Mouse (Mus musculus) lung, postnatal 36 days (tissue): ENCODE results near the gene Slc35e2.
A peak's percentile ranks its signal among the peaks of the same experiment; 100 is the strongest.
"Not testable (repeated sequence)": the region's sequence is repeated elsewhere in the genome, so short reads cannot be mapped to it uniquely, and the experiment has no call there.

ENCODE experiments used
- DNase-seq: peaks from one replicate; pipeline ENCODE4 v3.0.0; 2022; ENCODE audit warnings: mixed read lengths

Slc35e2 gene

DNA sequence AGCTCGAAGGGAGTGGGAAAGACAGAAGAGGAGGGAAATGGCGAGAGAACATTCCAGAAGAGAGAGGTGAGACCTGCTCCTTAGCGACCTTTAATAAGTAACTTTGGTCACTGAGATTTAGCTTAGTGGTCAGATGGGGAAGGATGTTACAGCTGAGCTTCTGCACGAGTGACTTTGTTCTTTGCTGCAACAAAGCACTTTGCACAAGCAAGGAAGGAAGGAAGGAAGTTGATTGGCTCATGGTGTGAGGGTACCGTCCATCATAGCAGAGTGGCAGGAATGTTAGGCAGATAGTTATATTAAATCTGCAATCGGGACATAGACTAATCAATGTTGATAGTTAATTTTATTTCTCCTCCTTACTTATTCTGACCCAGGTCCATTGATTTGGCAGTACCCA is 29.1 kb downstream of the Slc35e2 start:
- DNase-seq: no peak

DNA sequence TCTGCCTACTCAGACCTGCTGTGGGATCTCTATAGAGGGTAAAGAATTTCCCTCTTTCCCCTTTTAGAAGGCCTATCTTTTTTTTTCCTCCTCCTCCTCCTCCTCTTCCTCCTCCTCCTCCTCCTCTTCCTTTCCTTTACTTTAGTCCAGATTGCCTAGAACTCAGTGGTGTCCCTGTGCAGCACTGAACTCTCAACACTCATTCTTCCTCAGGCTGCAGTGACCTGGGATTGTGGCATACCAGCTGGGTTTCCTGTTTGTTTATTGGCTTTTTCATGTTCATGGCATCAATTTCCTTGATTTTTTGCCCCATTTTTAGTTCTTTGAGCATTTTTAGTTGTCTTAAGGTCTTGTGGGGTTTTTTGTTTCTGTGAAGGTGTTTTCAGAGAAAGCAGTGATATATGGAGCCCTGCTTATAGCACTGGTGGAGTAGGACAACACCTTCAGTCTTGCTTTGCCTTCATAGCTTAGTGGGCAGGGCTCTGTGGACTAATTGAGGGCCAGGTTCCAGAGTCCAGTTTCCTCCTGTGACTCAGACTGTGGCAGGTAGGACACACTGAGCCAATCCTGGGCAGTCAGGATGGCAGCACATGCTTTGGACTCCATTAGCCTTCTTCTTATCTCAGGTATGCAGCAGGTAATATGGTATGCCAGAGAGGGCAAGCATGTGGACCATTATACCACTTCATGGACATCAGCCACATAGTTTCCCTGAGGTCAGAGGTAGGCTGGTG is 34.7 kb downstream of the Slc35e2 start:
- no peak for DNase-seq

DNA sequence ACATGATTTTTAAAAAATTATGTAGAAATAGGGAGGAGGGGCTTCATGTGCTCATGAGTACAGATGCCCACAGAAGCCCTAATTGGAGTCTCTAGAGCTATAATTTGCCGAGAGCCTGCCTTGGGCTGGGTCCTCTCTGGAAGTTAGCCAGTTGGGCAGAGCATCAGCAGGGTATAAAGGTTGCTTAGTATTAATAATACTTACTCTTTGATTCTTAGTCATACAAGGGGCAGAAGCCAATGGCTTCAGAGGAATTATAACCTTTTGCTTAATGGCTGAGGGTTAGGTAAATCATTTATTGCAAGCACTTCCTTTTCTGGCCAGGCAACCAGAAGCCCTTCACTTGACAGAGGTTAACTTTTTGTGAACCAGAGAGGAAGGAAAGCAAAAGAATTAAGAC is 42.3 kb downstream of the Slc35e2 start:
- DNase-seq: no peak

DNA sequence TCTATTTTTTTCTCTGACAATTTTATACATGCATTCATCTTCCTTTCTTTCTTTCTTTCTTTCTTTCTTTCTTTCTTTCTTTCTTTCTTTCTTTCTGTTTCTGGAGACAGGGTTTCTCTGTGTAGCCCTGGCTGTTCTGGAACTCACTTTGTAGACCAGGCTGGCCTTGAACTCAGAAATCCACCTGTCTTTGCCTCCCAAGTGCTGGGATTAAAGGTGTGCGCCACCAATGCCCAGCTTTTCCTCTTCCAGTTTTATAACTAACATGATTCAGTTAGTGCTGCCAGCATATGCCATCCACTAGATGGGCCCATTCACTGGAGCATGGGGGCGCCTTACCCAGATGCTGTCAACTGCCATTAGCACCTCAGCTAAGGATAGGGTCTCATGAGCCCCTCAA is 44.1 kb downstream of the Slc35e2 start, which contains the start of gene Gm10563:
Gene Gm10563, minus strand, starts transcription at position 101 of the 400 bp plus-strand sequence.
- not testable (repeated sequence) for DNase-seq

DNA sequence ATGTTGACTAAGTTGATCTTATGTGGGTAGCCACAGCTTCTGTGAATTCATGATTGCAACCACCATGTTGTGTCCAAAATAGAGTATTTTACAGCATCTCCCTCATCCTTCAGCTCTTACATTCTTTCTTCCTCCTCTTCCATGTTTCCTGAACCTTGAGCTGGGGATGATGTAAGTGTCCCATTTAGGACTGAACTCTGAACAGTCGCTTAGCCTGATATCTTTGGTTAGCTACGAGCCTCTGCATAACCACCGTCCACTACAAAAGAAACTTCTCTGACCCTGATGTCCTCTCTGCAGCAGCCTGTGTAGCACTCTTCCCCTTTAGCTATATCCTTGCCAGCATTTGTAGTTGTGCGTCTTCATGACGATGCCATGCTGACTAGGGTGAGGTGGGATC is 44.5 kb downstream of the Slc35e2 start:
- no peak for DNase-seq

DNA sequence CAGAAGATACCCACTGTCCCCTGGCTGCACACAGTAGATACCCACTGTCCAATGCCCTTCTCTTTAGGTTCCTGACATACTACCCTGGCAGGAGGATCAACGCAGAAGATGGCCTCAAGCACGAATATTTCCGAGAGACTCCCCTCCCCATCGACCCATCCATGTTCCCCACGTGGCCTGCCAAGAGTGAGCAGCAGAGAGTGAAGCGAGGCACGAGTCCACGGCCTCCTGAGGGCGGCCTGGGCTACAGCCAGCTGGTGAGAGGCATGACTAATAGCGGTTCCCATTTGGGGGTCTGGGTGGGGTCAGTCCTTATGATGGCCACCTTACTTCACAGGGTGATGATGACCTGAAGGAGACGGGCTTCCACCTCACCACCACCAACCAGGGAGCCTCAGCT is 48.1 kb downstream of the Slc35e2 start:
- DNase-seq: no peak

DNA sequence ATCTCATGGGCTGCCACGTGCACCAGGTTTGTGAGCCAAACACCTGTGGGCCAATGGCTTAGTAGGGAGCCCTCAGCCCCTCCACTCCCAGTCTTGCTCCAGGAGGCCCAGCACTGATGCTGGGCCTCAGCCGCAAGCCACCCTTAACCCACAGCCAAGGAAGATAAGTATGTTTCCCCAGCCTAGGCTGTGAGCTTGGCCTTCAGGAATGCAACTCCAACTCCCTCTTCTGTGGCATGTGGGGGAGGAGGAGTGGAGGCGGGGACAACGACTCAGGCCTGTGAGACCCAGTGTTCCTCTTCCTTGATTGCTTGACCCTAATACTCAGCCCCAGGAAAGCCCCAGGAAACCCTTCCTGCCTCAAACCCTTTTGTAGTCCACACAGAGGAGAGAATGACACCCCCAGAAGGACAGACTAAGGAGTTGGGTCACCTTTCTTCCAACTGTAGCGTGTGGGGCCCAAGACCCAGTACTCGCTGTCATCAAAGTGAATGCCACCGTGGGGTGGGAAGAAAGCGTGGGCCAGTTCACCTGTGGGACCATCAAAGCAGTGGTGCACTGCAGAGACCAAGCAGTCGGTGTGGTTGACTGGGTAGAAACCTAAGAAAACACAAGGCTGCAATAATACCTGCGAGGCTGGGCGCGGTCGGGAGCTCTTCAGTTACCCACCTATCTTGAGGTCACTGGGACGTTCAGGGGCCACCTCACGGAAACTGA is 50.5 kb downstream of the Slc35e2 start:
- peak; percentile 65 for DNase-seq

DNA sequence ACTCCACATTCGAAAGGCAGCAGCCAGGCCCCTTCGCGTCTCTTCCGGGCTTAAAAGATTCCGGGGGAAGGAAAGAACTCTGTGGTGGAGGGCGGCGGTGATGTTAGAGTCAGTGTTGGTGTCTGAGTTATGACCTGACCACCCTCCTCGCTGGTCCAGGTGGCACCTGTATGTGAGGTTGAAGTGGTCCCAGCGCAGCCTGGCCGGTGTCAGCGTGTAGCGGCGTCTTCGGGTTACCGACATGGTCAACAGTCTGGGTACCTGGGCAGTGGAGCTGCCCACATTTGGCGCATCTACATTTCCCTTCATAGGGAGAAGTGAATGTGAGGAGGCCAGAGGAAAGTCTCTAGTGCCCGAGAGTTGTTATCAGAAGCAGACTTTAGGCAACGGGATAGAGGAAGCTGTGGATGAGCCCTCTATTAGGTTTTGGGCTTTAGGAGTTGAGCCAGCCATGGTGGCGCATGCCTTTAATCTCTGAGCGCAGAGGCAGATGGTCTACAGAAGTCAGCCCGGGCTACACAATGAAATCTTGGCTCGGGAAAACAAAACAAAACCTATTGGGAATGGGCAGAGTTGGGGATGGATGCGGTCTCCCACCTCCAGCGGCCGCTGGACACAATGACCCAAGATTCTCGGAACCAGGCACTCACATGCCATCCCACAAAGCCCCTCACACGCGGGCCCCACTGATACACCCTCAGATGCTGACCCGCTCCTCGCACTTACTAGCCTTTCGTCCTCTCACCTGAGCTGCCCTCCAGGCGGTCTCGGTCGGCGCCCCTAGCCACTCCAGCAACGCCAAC is 51.3 kb downstream of the Slc35e2 start:
- DNase-seq: no peak

DNA sequence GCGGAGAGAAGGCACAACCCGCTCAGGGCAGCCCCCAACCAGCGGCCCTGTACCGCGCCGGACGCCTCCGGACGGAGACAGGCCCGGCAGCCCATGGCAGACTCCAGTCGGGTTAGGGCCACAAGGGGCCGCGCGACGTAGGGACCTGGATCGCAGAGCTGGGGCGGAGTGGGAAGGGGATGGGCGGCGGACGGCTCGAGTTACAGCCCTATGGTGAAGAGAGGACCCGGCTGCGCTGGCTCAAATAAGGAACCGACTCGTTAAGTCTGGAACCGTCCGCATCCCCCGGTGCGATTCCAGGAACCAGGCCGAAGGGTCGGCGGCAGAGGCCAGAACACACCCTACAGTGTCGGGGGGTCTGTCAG is 51.9 kb downstream of the Slc35e2 start, which contains the start of gene Mmp23:
Gene Mmp23, minus strand, starts transcription at position 299 of the 365 bp plus-strand sequence.
- peak; percentile 39 for DNase-seq

DNA sequence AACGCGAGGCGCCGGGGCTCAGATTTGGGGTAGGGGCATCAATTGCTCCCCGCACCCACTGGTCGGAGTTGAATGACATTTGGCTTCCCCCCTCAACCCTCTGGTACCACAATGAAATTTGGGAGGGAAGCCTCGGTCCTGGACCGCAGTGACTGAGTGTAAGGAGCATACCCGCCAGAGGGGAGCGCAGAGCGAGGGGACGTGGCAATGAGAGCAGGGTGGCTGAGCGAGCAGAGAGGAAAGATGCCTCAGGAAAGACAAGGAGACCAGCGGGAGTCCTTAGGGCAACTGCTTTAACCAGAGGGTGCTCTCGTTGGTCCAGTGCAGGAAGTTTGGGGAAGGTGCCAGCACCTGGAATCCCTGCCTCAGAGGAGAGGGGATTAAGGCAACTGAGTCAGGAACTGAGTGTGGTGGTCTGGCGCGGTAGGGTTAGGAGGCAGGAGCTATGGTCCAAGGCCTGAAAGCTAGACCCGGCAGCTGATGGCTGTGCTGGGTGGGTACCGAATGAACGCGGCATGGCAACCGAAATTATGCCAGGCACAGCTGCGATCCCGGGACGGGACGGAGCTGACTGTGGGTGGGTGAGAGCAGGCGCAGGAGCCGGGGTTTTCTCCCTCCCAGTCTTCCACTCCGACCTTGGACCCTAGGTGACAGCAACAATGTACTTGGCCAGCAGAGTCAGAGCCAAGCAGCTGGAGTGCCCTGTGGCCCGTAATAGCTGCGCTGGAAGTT is 52.4 kb downstream of the Slc35e2 start:
- DNase-seq: no peak

DNA sequence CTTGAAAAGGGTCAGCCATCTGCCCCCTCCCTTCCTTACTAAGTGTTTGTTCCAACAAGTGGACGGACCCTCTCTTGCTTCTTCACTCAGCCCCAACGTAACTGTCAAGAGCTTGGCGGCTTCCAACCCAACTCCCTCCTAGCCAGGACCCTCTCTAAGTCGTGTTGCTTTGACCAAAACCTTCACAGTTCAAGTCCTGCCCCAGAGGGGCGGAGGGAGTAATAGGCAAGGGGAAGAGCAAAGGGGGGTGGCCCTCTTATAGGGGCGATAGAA is 52.9 kb downstream of the Slc35e2 start:
- no peak for DNase-seq

DNA sequence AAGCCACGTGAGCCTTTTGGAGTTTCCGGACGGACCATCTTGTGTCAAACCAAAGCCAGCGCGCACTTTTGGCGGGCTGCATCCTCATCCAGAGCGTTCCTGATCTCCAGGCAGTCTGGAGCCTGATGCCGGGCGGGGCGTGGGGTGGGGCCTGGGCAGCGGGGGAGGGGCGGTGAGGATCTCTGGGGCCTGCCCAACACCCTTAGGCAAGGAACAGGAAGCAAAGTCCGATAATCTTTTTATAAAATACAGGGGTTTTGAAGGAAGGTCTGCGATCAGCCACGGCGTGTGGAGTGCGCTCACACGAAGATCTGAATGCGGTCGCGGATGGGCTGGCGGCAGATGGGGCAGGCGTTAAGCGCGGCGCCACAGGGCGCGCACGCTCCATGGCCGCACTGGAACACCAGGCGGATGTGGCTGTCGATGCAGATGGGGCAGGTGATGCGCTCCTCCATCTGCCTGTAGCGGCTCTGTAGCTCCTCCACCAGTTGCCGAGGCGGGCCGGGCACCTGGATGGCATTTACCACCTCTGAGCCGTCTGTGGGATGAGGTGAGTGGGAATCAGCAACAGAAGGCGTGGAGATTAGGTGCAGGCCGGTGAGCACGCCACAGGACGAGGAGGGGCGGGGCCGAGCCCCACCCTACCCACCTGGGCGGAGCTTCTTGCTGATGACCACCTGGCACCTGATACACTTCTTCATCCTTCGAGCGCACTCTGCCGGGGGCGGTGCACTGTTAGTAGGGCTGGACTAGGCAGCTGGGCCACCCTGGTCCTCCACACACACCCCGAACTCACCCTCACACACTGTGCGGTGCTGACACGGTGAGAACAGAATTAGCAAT is 53.5 kb downstream of the Slc35e2 start:
- peak; percentile 73 for DNase-seq

DNA sequence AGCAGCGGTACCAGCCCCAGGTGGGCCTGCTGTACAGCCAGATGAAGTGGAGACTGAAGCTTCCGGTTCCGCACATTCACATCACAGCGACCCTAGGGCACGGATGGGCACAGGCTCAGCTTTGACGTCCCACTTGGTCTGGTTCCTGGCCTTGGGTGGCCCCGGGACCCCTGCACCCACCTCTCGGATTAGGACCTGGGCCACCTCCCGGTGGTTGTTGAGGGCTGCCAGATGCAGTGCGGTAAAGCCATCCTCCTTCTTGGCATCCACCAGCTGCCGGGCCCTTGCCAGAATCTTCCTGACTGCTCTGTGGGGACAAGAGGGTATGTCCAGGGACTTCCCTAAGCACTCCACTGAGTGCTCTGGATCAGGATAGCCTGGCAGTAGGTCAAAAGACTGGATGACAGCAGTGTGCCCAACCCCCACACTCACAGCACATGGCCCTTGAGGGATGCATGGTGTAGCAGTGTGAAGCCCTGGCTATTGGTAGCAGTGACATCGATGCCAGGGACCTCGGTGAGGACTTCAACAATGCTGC is 55.1 kb downstream of the Slc35e2 start:
- DNase-seq: no peak

DNA sequence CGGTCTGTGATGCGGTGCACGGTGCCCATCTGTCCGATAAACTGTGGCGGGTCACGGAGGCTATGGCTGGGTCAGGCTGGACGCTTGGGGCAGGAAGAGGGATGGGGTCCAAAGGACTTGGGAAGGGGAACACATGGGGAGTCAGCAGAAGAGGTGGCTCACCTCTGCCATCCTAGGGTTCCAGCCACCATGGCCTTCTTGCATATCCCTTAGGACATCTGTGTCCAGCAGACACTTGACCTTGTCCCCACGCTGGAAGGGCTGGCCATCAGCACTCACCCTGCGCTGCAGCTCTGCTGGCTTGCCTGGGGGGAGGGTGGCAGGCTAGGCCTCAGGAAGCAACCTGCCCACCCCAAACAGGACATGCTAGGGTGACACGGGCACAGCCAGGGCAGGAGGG is 57.7 kb downstream of the Slc35e2 start:
- DNase-seq: no peak

DNA sequence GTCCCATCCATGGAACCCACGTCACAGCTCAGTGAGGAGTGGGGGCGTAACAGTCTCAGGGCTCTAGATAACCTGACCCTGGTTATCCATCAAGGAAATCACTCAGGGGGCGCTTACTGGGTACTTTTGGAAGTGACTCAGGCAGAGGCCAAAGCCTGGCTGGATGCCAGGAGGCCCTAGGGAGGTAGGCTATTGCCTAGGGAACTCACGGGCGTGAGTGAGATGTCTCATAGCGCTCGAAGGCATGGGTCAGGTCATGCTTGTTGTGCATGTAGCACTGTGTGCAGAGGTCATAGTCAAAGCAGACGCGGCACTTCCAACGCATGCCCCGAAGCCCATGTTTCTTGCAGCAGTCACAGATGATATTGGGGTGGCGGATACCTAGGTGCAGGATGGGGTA is 59.4 kb downstream of the Slc35e2 start:
- DNase-seq: no peak

DNA sequence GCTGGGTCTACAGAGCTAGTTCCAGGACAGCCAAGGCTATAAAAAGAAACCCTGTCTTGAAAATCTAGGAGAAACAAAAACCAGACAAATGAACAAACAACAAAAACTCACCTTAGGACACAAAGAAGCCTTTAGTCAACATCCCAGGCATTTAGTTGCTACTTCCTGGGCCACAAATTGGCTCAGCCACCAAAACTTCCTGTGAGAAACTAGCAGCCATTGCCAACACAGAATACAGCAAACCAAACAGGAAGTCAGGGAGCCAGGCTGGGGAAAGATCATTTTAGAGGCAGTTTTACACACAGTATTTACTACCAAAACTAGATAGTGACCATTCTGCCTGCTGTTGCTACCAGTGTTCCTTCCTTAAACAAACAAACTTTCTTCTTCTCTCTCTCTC is 65.7 kb downstream of the Slc35e2 start:
- no peak for DNase-seq

DNA sequence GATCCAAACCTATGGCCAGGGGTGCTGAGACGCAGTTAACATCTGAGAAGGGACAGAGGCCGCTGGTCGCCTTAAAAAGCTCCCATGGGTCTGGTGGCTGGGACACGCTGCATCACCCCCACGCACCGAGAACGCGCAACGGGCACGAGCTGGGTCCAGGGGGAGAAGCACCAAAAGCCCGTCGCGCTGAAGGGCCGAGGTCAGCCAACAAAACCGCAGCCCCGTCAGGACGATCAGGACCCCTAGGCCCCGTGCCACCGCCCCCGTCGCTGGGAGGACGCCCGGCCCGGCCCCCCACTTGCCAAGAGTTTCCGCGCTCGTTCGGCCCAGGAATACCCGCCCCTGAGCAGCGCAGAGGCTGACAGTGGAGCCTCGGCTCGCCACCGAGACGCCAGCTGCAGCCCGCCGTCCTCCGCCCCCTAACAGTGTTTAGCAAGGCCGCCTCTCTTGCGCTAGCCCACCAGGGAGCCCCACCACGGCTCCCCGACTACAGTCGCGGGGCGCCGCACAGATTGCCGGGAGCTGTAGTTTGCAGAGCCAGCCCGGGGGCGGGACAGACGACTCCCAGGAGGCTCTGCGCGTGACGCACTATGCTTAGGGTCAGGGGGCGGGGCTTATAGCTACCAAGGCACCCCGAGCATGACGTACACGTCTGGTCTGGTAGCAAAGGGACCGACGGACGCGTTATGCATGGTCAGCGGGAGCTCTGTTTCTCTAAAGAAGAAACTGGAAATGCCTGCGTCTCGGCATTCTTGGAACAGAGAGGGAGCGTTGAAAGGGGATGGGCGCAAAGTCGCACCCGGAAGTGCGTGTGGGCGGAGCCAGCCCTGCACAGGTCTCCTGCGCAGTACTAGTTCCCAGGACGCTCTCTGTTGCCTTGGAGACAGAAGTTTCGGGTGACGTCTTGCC is 67.7 kb downstream of the Slc35e2 start, which contains the start of gene Mib2:
Gene Mib2, minus strand, starts transcription at position 510 of the 909 bp plus-strand sequence.
- DNase-seq: peak; percentile 99

DNA sequence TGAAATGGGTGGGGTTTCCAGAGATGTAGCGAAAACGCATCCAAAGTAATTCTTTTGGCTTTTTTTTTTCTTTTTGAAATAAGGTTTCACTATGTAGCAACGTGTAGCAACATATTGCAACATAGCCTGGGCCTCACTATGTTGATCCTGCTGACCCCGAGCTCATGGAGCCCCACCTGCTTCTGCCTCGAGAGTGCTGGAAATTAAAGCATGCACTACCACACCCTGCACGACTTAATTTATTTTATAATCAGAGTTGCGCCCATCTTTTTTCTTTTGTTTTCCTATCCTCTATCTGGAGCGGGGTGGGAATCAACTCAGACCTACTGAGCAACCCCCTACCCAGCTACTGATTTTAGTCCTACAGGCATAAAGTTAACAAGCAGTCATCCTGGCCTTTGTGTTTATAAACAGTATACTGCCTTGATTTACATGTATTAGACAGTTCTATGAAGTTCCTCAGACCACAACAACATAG is 68.4 kb downstream of the Slc35e2 start:
- DNase-seq: no peak

DNA sequence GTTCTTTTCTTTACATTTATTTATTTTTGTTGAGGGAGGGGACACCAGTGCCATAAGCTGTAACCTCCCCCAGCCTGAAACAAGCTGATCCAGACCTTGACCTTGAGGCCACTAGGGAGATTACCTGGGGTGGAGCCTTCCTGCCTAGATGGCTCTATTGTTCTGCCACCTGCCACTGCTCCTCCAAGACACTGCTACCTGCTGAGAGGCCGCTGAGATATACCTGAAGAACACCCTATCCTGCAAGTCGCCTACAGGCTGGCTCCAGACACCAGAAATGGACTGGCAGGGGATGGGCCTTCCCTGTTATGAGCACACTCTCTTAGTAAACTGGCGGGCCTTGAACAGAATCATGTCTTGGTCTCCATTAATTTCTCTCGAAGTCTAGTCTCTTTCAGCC is 69.0 kb downstream of the Slc35e2 start:
- DNase-seq: not testable (repeated sequence)

DNA sequence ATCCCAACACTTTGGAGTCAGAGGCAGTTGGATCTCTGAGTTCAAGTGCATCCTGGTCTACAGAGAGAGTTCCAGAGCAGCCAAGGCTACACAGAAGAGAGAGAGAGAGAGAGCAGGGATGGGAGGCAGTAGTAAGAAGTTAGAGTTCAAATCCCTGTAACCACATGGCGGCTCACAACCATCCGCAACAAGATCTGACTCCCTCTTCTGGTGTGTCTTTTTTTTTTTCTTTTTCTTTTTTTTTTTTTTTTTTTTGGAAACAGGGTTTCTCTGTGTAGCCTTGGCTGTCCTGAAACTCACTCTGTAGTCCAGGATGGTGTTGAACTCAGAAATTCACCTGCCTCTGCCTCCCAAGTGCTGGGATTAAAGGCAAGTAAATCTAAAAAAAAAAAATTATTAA is 70.9 kb downstream of the Slc35e2 start:
- DNase-seq: no peak
